Mouse (Mus musculus) gastrocnemius, postnatal 14 days (tissue): Measurements from ENCODE around the gene Dlst. TPM values are rescaled to one million over a fixed set of nuclear protein-coding genes. Genes with fewer than 3 reads are reported as not detected.
A peak's percentile ranks its signal among the peaks of the same experiment; 100 is the strongest.

Experiments
- DNase-seq: peaks from one replicate; pipeline ENCODE4 v3.0.0; 2021; ENCODE audit warnings: mixed read lengths
- intact Hi-C: fragments of 180-260 bp; cut with DNase I; formaldehyde crosslinking; loops from one replicate; pipeline ENCODE4 v1.15.1; 2025; ENCODE audit warnings: low total_unique reads
- total RNA-seq, 2 experiments: library from RNA; stranded (reverse); gene quantifications; 2 replicates each; pipeline ENCODE4 v1.2.3; 2021

The Dlst gene
- total RNA-seq, 2 experiments from 2014 or later, result 291 to 372 TPM

- peak; percentile 48 for DNase-seq
- intact Hi-C loops, result no loop called here
Measured at GRCm38 (mm10) chr12:85175926-85176845, 65.6 kb downstream of the Dlst start.

GRCm38 (mm10) chr12:85176846-85177523 is 66.4 kb downstream of the Dlst start:
- intact Hi-C loops, result no loop called here

GRCm38 (mm10) chr12:85177740-85178239 is 67.2 kb downstream of the Dlst start, which contains the start of gene Pgf:
TSS of gene Pgf (minus strand) at chr12:85177790.
- no peak for DNase-seq
- intact Hi-C loops, result no loop called here

More at GRCm38 (mm10) chr12:85176846-85177523, 66.4 kb downstream of the Dlst start:
- DNase-seq, result peak; percentile 55

GRCm38 (mm10) chr12:85178294-85178693 is 67.7 kb downstream of the Dlst start:
- no peak for DNase-seq
- intact Hi-C loops, result no loop called here

- DNase-seq, result no peak
- intact Hi-C loops, result loop anchor here (5.0 kb wide), 1 partner anchor 36 kb away; the partner anchor contains the start of gene Eif2b2
Measured at GRCm38 (mm10) chr12:85181475-85182344, 71.1 kb downstream of the Dlst start.

- intact Hi-C loops, result loop anchor here (5.0 kb wide), 1 partner anchor 35 kb away; the partner anchor contains the start of gene Eif2b2
- DNase-seq, result no peak
Measured at GRCm38 (mm10) chr12:85182345-85182643, 71.7 kb downstream of the Dlst start.

- intact Hi-C loops, result loop anchor here (5.0 kb wide), 1 partner anchor 34 kb away; the partner anchor contains the start of gene Eif2b2
- no peak for DNase-seq
Measured at GRCm38 (mm10) chr12:85182898-85183297, 72.3 kb downstream of the Dlst start.

- intact Hi-C loops, result loop anchor here (5.0 kb wide), 1 partner anchor 33 kb away; the partner anchor contains the start of gene Eif2b2
- no peak for DNase-seq
Measured at GRCm38 (mm10) chr12:85184118-85184517, 73.5 kb downstream of the Dlst start.

Other genes starting within 250 kb of the Dlst start
- 1 to 10 TPM; 1.7 to 1.8 TPM for gene Ltbp2, start 234.3 kb upstream of the Dlst start, total RNA-seq
- 10 to 100 TPM; 25.2 to 25.3 TPM for gene Fcf1, start 139.9 kb upstream of the Dlst start, total RNA-seq
- 10 to 100 TPM; 15.7 to 17.4 TPM for gene Arel1, start 139.9 kb upstream of the Dlst start, total RNA-seq
- 10 to 100 TPM; 15.4 to 17.5 TPM for gene Ylpm1, start 114.5 kb upstream of the Dlst start, total RNA-seq
- gene Prox2, start 74 bp upstream of the Dlst start, total RNA-seq, result 1 to 10 TPM; 2.1 to 2.2 TPM
- under 1 TPM; 0.51 to 0.89 TPM for gene Rps6kl1, start 40.4 kb downstream of the Dlst start, total RNA-seq
- 1 to 10 TPM; 2.2 to 2.3 TPM for gene Pgf, start 67.0 kb downstream of the Dlst start, total RNA-seq
- 10 to 100 TPM; 75.6 to 77.1 TPM for gene Eif2b2, start 108.6 kb downstream of the Dlst start, total RNA-seq
- 1 to 10 TPM; 6.6 to 8.6 TPM for gene Mlh3, start 159.8 kb downstream of the Dlst start, total RNA-seq
- 10 to 100 TPM; 26.2 to 27.3 TPM for gene Acyp1, start 177.6 kb downstream of the Dlst start, total RNA-seq
- under 1 TPM; 0.59 to 0.89 TPM for gene Zc2hc1c, start 177.8 kb downstream of the Dlst start, total RNA-seq
- 10 to 100 TPM; 47.7 to 51.9 TPM for gene Nek9, start 228.5 kb downstream of the Dlst start, total RNA-seq